Mouse (Mus musculus) liver, adult 2 months (tissue): ENCODE results near the gene Mpo.

Source experiments
- CTCF ChIP-seq: fragments of 200-500 bp; IDR thresholded peaks from 2 replicates; pipeline ENCODE4 v1.5.1; 2011; ENCODE audit warnings: low read depth, low read length, control low read depth
- POLR2A ChIP-seq: fragments of 200-500 bp; IDR thresholded peaks from 2 replicates; pipeline ENCODE4 v1.6.1; 2011; ENCODE audit warnings: low read length, control low read depth; ENCODE audit not compliant: insufficient read depth; ENCODE audit errors: extremely low read depth

GRCm38 (mm10) chr11:87744964-87745363 lies 48.4 kb upstream of the Mpo start:
- TF ChIP-seq CTCF (no peak), POLR2A (no peak)
